12 mouse cellular contexts compared by ENCODE assay signal in genomic region chr7:49638941-49639776, GRCm38 (mm10). TPM values are rescaled to one million over a fixed set of nuclear protein-coding genes. Genes with fewer than 3 reads are reported as not detected.
DNase-seq lines count a peak whose midpoint lies in the region; ATAC-seq and TF ChIP-seq lines count a peak whose summit lies in the region.
"Had no signal": no experiment of that assay in that cellular context is flagged by ENCODE, and none has a peak within 500 bp of the region (broad histone marks: within the 10 kb centered on the region; RNA-seq: fewer than 3 reads in every experiment).

No protein-coding gene starts in this region.

- peak overlapping the region; percentile 30; the same call in 1 of the 2 replicates for H3K4me2 ChIP-seq in heart, postnatal 0 days (ENCODE audit: low read depth, low read length)
- peak overlapping the region; percentile 19; the same call in 1 of the 2 replicates for H3K4me2 ChIP-seq in stomach, embryonic 14.5 days (replicated peaks; ENCODE audit: low read depth, low read length)
- no peak overlapping the region for H3K4me2 ChIP-seq in stomach, postnatal 0 days (replicated peaks; ENCODE audit: low read depth)

- H3K9ac ChIP-seq in heart, postnatal 0 days (replicated peaks; ENCODE audit: low read depth, low read length): no peak overlapping the region
- H3K9ac ChIP-seq in stomach, embryonic 14.5 days (replicated peaks; ENCODE audit: low read depth, low read length): no peak overlapping the region
- H3K9ac ChIP-seq in stomach, postnatal 0 days (ENCODE audit: low read length): no peak overlapping the region

- peaks cover 78% of the 10 kb centered on the region for H3K27me3 ChIP-seq in heart, postnatal 0 days (ENCODE audit: control insufficient read depth, insufficient read depth, low read length)
- peaks cover 44% of the 10 kb centered on the region for H3K27me3 ChIP-seq in stomach, embryonic 14.5 days (ENCODE audit: control insufficient read depth, insufficient read depth, low read length)
- H3K27me3 ChIP-seq in stomach, postnatal 0 days (ENCODE audit: control insufficient read depth, insufficient read depth, low read length): peaks cover 20% of the 10 kb centered on the region
- H3K27me3 ChIP-seq in limb, embryonic 10.5 days (ENCODE audit: low read depth, poor library complexity, severe bottlenecking): peaks cover 93% of the 10 kb centered on the region
- H3K27me3 ChIP-seq: CH12.LX had no signal

- TF ChIP-seq EP300 in heart, postnatal 0 days (IDR thresholded peaks at IDR 0.05; ENCODE audit: low read depth): no peak
- no peak for TF ChIP-seq EP300 in stomach, postnatal 0 days (optimal IDR thresholded peaks at IDR 0.05)

- H3K4me3 ChIP-seq in heart, postnatal 0 days (ENCODE audit: low read depth, low read length): peak overlapping the region; percentile 20; the same call in 1 of the 2 replicates
- no peak overlapping the region for H3K4me3 ChIP-seq in stomach, embryonic 14.5 days (ENCODE audit: low read depth, low read length)
- H3K4me3 ChIP-seq in stomach, postnatal 0 days (ENCODE audit: low read depth, low read length): no peak overlapping the region
- peak overlapping the region; percentile 36 for H3K4me3 ChIP-seq in limb, embryonic 10.5 days

- intact Hi-C loops in heart, postnatal 14 days (cut with DNase I): no loop called here
- intact Hi-C loops in left cerebral cortex, postnatal 25 days (cut with DNase I): loop anchor here (2.0 kb wide), 1 partner anchor 268 kb away; no protein-coding TSS in a partner anchor

- no peaks in the 10 kb centered on the region for H3K36me3 ChIP-seq in heart, postnatal 0 days (replicated peaks; ENCODE audit: control insufficient read depth, insufficient read depth, low read length)
- H3K36me3 ChIP-seq in stomach, embryonic 14.5 days (ENCODE audit: control insufficient read depth, insufficient read depth, low read length): no peaks in the 10 kb centered on the region
- no peaks in the 10 kb centered on the region for H3K36me3 ChIP-seq in stomach, postnatal 0 days (ENCODE audit: control insufficient read depth, insufficient read depth, low read length)
- no peaks in the 10 kb centered on the region for H3K36me3 ChIP-seq in limb, embryonic 10.5 days

- no peak for DNase-seq in heart, postnatal 0 days (ENCODE audit: low spot score)
- DNase-seq in heart, postnatal 14 days: no peak
- no peak for DNase-seq in stomach, postnatal 0 days (ENCODE audit: low spot score)
- peak; percentile 45 for DNase-seq in limb, embryonic 10.5 days (ENCODE audit: low spot score)
- DNase-seq in left cerebral cortex, postnatal 25 days (ENCODE audit: low spot score in 2 of 2): no peak
- no peak for DNase-seq in spleen, adult 18-20 months
- DNase-seq: layer of hippocampus, postnatal 36 days had no signal

- ATAC-seq in heart, postnatal 0 days (ENCODE audit: insufficient read depth, low read depth): no peak
- ATAC-seq in stomach, embryonic 14.5 days (ENCODE audit: insufficient number of reproducible peaks, insufficient read depth, low FRiP score, low read depth): no peak
- no peak for ATAC-seq in stomach, postnatal 0 days (ENCODE audit: low FRiP score, low TSS enrichment)
- ATAC-seq in erythroblast, adult 5-6 weeks (replicated peaks; ENCODE audit: low FRiP score, poor library complexity, severe bottlenecking): no peak
- ATAC-seq: inflammation-experienced regulatory T-cells, adult 6 months had no signal

- no peaks in the 10 kb centered on the region for H3K9me3 ChIP-seq in heart, postnatal 0 days (replicated peaks; ENCODE audit: control insufficient read depth, low read length)
- no peaks in the 10 kb centered on the region; the same call in 1 of the 2 replicates for H3K9me3 ChIP-seq in stomach, embryonic 14.5 days (ENCODE audit: control insufficient read depth, low read depth, low read length)
- no peaks in the 10 kb centered on the region for H3K9me3 ChIP-seq in stomach, postnatal 0 days (ENCODE audit: control insufficient read depth, low read length)
- H3K9me3 ChIP-seq in limb, embryonic 10.5 days (replicated peaks): no peaks in the 10 kb centered on the region

- H3K27ac ChIP-seq in heart, postnatal 0 days (ENCODE audit: low read depth): no peak overlapping the region
- H3K27ac ChIP-seq in stomach, embryonic 14.5 days (ENCODE audit: low read length): no peak overlapping the region
- no peak overlapping the region for H3K27ac ChIP-seq in stomach, postnatal 0 days (replicated peaks)
- no peak overlapping the region for H3K27ac ChIP-seq in limb, embryonic 10.5 days

- no peak for TF ChIP-seq CTCF in heart, postnatal 0 days (IDR thresholded peaks at IDR 0.05; ENCODE audit: low read depth)
- TF ChIP-seq CTCF in stomach, postnatal 0 days (IDR thresholded peaks at IDR 0.05; ENCODE audit: low read depth): no peak

- WGBS in heart, postnatal 0 days: 4% methylated on average over 35 of the region's 35 CpGs
- WGBS in stomach, embryonic 14.5 days: 1% methylated on average over 35 of the region's 35 CpGs
- WGBS in stomach, postnatal 0 days: 6% methylated on average over 35 of the region's 35 CpGs
- WGBS in limb, embryonic 10.5 days: 2% methylated on average over 35 of the region's 35 CpGs

- 0 out of 2 replicates have a peak, but pooled peaks cover 6% of the 10 kb centered on the region for H3K4me1 ChIP-seq in heart, postnatal 0 days (ENCODE audit: control insufficient read depth, insufficient read depth)
- H3K4me1 ChIP-seq in stomach, embryonic 14.5 days (ENCODE audit: control insufficient read depth, insufficient read depth, low read length): no peaks in the 10 kb centered on the region
- H3K4me1 ChIP-seq in stomach, postnatal 0 days (replicated peaks; ENCODE audit: control insufficient read depth, insufficient read depth): no peaks in the 10 kb centered on the region
- peaks cover 27% of the 10 kb centered on the region for H3K4me1 ChIP-seq in limb, embryonic 10.5 days

RNA-seq across cellular contexts. Expression of gene Dbx1, which starts 2.5 kb away (rescaled TPM):
- not detected in 2 replicates for total RNA-seq in heart, postnatal 0 days (2014; rRNA removed; ENCODE audit: low replicate concordance)
- not detected in 2 replicates for polyA plus RNA-seq in heart, postnatal 0 days (2015; fragmentation: Nextera tagmentation; extraction: Ambion mirVana)
- total RNA-seq in heart, postnatal 14 days (2021): not detected
- not detected in 2 replicates for polyA plus RNA-seq in stomach, embryonic 14.5 days (2014; fragmentation: Nextera tagmentation; extraction: Ambion mirVana)
- not detected in 2 replicates for polyA plus RNA-seq in stomach, postnatal 0 days (2015; fragmentation: Nextera tagmentation; extraction: Ambion mirVana)
- not detected in 2 replicates for polyA plus RNA-seq in limb, embryonic 10.5 days (2016; fragmentation: Nextera tagmentation; extraction: Ambion mirVana)
- total RNA-seq in erythroblast, adult 5-6 weeks (2015; ENCODE audit: low replicate concordance): not detected in 2 replicates
- total RNA-seq in erythroblast, adult 5-6 weeks (2017; ENCODE audit: low replicate concordance): not detected in 2 replicates
- not detected for total RNA-seq in left cerebral cortex, postnatal 25 days (2021)
- total RNA-seq: layer of hippocampus, postnatal 36 days had no signal
- polyA plus RNA-seq: inflammation-experienced regulatory T-cells, adult 6 months; urinary bladder, adult 2 months had no signal

Comparison
In these comparisons a context has a peak if more than half of its experiments do, and no peak if none do; other contexts are left out.
1. H3K4me3 ChIP-seq: peak in heart, postnatal 0 days (single experiment) and limb, embryonic 10.5 days (single experiment); none in stomach, embryonic 14.5 days (single experiment) and stomach, postnatal 0 days (single experiment).